Mouse (Mus musculus) C2C12 (cell line): ENCODE measurements around the gene Taf8. TPM values are rescaled to one million over a fixed set of nuclear protein-coding genes. Genes with fewer than 3 reads are reported as not detected.

Source experiments
- H3K27me3 ChIP-seq: one replicate; pipeline ENCODE4 v1.6.1; 2011; ENCODE audit not compliant: control insufficient read depth, insufficient read depth, insufficient read length
- H3K36me3 ChIP-seq: one replicate; pipeline ENCODE4 v1.6.1; 2011; ENCODE audit not compliant: control insufficient read depth, insufficient read depth
- H3K4me3 ChIP-seq: one replicate; pipeline ENCODE4 v1.5.1; 2011; ENCODE audit warnings: mild to moderate bottlenecking, control low read depth; ENCODE audit not compliant: poor library complexity, insufficient read depth, severe bottlenecking
- H3K79me2 ChIP-seq: one replicate; pipeline ENCODE4 v1.6.1; 2011; ENCODE audit not compliant: control insufficient read depth, insufficient read depth
- H3K79me3 ChIP-seq: one replicate; pipeline ENCODE4 v1.6.1; 2011; ENCODE audit warnings: low read depth, control low read depth
- H3ac ChIP-seq: one replicate; pipeline ENCODE3; 2011; ENCODE audit warnings: low read depth; ENCODE audit not compliant: control insufficient read depth, insufficient read length
- CEBPB ChIP-seq: IDR thresholded peaks from one replicate; pipeline ENCODE4 v1.6.1; 2011; ENCODE audit warnings: low read depth, mild to moderate bottlenecking, control low read depth, moderate library complexity
- CTCF ChIP-seq: IDR thresholded peaks from one replicate; pipeline ENCODE4 v1.5.1; 2011; ENCODE audit not compliant: control insufficient read depth, insufficient read depth, insufficient read length
- FOSL1 ChIP-seq: IDR thresholded peaks from one replicate; pipeline ENCODE4 v1.8.0; 2011; ENCODE audit warnings: mild to moderate bottlenecking, low read length; ENCODE audit not compliant: poor library complexity, insufficient read depth, severe bottlenecking
- MAX ChIP-seq: IDR thresholded peaks from one replicate; pipeline ENCODE4 v1.6.1; 2011; ENCODE audit warnings: mild to moderate bottlenecking, control low read depth
- MYOD1 ChIP-seq: IDR thresholded peaks from one replicate; pipeline ENCODE4 v1.6.1; 2011; ENCODE audit warnings: low read depth; ENCODE audit not compliant: control insufficient read depth, insufficient read length
- MYOG ChIP-seq: IDR thresholded peaks from one replicate; pipeline ENCODE4 v1.6.1; 2011; ENCODE audit not compliant: control insufficient read depth, insufficient read length; ENCODE audit errors: extremely low read depth
- USF1 ChIP-seq: IDR thresholded peaks from one replicate; pipeline ENCODE4 v1.6.1; 2011; ENCODE audit warnings: low read depth, mild to moderate bottlenecking, control low read depth, moderate library complexity
- polyA plus RNA-seq: library from polyadenylated mRNA; unstranded; fragments of >200 nt; fragmentation: generic; extraction: Trizol; gene quantifications from one replicate; pipeline ENCODE4 v1.2.1, GENCODE M21; 2012; ENCODE audit warnings: missing spikeins

Taf8 gene
- polyA plus RNA-seq, 1 experiment = 12.2 TPM

- H3K79me2 ChIP-seq = no peaks in the 10 kb centered on the region
- no peak overlapping the region for H3ac ChIP-seq
- no peaks in the 10 kb centered on the region for H3K27me3 ChIP-seq
- TF ChIP-seq MYOD1 (no peak), CTCF (no peak), FOSL1 (no peak)
- H3K36me3 ChIP-seq = no peaks in the 10 kb centered on the region
- H3K79me3 ChIP-seq = no peaks in the 10 kb centered on the region
- H3K4me3 ChIP-seq = no peak overlapping the region
Measured at GRCm38 (mm10) chr17:47529595-47529994, 27.5 kb upstream of the Taf8 start.

DNA sequence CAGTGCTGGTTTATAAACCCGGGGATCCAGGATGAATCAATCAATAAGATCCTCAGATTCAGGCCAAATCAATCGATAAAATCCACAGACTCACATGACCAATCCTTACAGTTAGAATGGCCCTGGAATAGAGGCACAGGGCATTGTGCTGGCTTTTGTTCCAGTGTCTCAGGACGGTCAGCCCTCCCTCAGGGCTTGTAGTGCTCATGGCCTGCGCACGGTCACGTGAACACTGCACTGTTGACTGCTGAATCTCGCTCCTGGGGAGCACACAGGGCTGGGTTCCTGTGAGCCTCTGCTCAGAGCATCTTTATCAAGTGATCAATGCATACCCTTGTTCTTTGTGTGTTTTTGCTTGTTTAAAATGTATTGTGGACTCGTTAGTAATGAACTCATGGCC lies 26.8 kb upstream of the Taf8 start:
- Histone ChIP-seq H3K79me3 (no peaks in the 10 kb centered on the region), H3K36me3 (no peaks in the 10 kb centered on the region), H3ac (no peak overlapping the region), H3K79me2 (no peaks in the 10 kb centered on the region), H3K4me3 (no peak overlapping the region), H3K27me3 (no peaks in the 10 kb centered on the region)
- TF ChIP-seq USF1 (no peak), FOSL1 (no peak), MYOD1 (no peak), CTCF (no peak), MAX (no peak), CEBPB (no peak), MYOG (no peak)

- Histone ChIP-seq H3K79me3 (no peaks in the 10 kb centered on the region), H3K4me3 (no peak overlapping the region), H3K27me3 (no peaks in the 10 kb centered on the region), H3K79me2 (no peaks in the 10 kb centered on the region), H3ac (no peak overlapping the region), H3K36me3 (no peaks in the 10 kb centered on the region)
- TF ChIP-seq MYOD1 (no peak), USF1 (no peak), CEBPB (no peak), FOSL1 (no peak), CTCF (no peak), MYOG (no peak), MAX (no peak)
Measured at GRCm38 (mm10) chr17:47527581-47528300, 25.6 kb upstream of the Taf8 start.

- Histone ChIP-seq H3K27me3 (no peaks in the 10 kb centered on the region), H3K4me3 (no peak overlapping the region), H3ac (no peak overlapping the region), H3K36me3 (no peaks in the 10 kb centered on the region), H3K79me3 (no peaks in the 10 kb centered on the region), H3K79me2 (no peaks in the 10 kb centered on the region)
- no peak for TF ChIP-seq FOSL1
- TF ChIP-seq CTCF = no peak
- no peak for TF ChIP-seq MAX
- no peak for TF ChIP-seq MYOD1
- no peak for TF ChIP-seq USF1
- TF ChIP-seq MYOG = no peak
- no peak for TF ChIP-seq CEBPB
Measured at GRCm38 (mm10) chr17:47526856-47527520, 24.9 kb upstream of the Taf8 start.

DNA sequence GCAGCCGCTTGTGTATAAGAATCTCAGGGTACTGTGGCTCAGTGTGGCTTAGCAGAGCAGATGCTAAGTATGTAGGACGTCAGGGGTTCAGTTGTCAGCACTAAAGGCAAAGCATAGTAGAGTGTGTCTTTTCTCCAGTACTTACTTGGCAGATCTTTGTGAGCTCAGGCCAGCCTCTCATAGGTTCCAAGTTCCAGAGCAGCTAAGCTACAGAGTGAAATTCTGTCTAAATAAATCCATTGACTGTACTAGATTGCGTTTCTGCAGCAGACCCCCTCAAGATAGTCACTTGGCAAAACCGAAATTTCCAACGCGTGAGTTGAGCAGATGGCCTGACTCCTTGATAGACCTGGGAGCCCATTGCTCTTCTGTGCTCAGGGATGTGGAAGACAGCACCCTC lies 22.9 kb upstream of the Taf8 start:
- Histone ChIP-seq H3K4me3 (no peak overlapping the region), H3K79me3 (no peaks in the 10 kb centered on the region), H3K79me2 (no peaks in the 10 kb centered on the region), H3K36me3 (no peaks in the 10 kb centered on the region), H3ac (no peak overlapping the region), H3K27me3 (no peaks in the 10 kb centered on the region)
- no peak for TF ChIP-seq CEBPB
- no peak for TF ChIP-seq CTCF
- no peak for TF ChIP-seq MAX
- no peak for TF ChIP-seq MYOG
- no peak for TF ChIP-seq FOSL1
- no peak for TF ChIP-seq MYOD1
- TF ChIP-seq USF1 = no peak
